Mouse (Mus musculus) kidney, postnatal 14 days (tissue): Measurements from ENCODE around the gene Slc6a6.

Source experiments
- DNase-seq: peaks from one replicate; pipeline ENCODE4 v3.0.0; 2022; ENCODE audit warnings: mixed read lengths

Slc6a6 gene

GRCm38 (mm10) chr6:91703459-91703858 is 19.6 kb downstream of the Slc6a6 start:
- DNase-seq: no peak

GRCm38 (mm10) chr6:91704446-91704845 is 20.6 kb downstream of the Slc6a6 start:
- DNase-seq: no peak

GRCm38 (mm10) chr6:91705651-91706050 is 21.8 kb downstream of the Slc6a6 start:
- DNase-seq: no peak

- DNase-seq: no peak
Observed at GRCm38 (mm10) chr6:91706072-91706776, 22.4 kb downstream of the Slc6a6 start.

- peak; percentile 70 for DNase-seq
Observed at GRCm38 (mm10) chr6:91707276-91707885, 23.5 kb downstream of the Slc6a6 start.

GRCm38 (mm10) chr6:91707886-91708564 is 24.2 kb downstream of the Slc6a6 start:
- DNase-seq: peak; percentile 48

GRCm38 (mm10) chr6:91708919-91709318 is 25.1 kb downstream of the Slc6a6 start:
- no peak for DNase-seq

- no peak for DNase-seq
Observed at GRCm38 (mm10) chr6:91710345-91710930, 26.6 kb downstream of the Slc6a6 start.

- no peak for DNase-seq
Observed at GRCm38 (mm10) chr6:91712097-91712854, 28.4 kb downstream of the Slc6a6 start.

- no peak for DNase-seq
Observed at GRCm38 (mm10) chr6:91712855-91713331, 29.0 kb downstream of the Slc6a6 start.

- no peak for DNase-seq
Observed at GRCm38 (mm10) chr6:91713370-91713896, 29.6 kb downstream of the Slc6a6 start.

GRCm38 (mm10) chr6:91715023-91715422 is 31.2 kb downstream of the Slc6a6 start:
- DNase-seq: no peak

GRCm38 (mm10) chr6:91715988-91716810 is 32.3 kb downstream of the Slc6a6 start:
- no peak for DNase-seq

GRCm38 (mm10) chr6:91718067-91718466 is 34.2 kb downstream of the Slc6a6 start:
- DNase-seq: no peak

GRCm38 (mm10) chr6:91718603-91719002 is 34.8 kb downstream of the Slc6a6 start:
- no peak for DNase-seq

GRCm38 (mm10) chr6:91719042-91719747 is 35.3 kb downstream of the Slc6a6 start:
- peak; percentile 64 for DNase-seq

- no peak for DNase-seq
Observed at GRCm38 (mm10) chr6:91719865-91720533, 36.1 kb downstream of the Slc6a6 start.

- DNase-seq: no peak
Observed at GRCm38 (mm10) chr6:91720588-91721214, 36.8 kb downstream of the Slc6a6 start.

- peak; percentile 56 for DNase-seq
Observed at GRCm38 (mm10) chr6:91721215-91721701, 37.4 kb downstream of the Slc6a6 start.
